ENCODE assay signal across 20 mouse cellular contexts in the genomic region with DNA sequence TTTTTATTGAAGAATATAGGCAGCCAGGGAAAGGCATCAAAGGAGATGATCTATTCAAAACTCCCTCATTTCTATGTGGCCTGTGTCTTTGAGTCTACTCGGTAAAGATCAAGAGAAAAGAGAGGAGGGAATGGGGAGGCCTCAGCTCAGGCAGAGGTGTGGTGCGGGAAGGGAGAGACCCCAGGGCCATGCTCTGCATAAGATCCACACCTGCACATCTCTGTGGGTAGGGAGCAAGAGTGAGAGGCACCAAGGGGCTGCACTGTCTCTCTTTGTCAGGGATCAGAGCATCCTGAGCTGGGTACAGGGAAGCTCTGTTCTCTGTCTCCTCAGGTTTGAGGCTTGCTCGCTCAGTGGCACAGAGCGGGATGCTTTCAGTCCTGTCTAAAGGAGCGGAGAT. TPM values are rescaled to one million over a fixed set of nuclear protein-coding genes. Genes with fewer than 3 reads are reported as not detected.
"Had no signal": no experiment of that assay in that cellular context is flagged by ENCODE, and none has a peak within 500 bp of the region (broad histone marks: within the 10 kb centered on the region; RNA-seq: fewer than 3 reads in every experiment).

No protein-coding gene starts in this region.

- H3K9ac ChIP-seq: liver, embryonic 14.5 days; lung, embryonic 14.5 days; neural tube, embryonic 12.5 days; stomach, embryonic 15.5 days had no signal

- H3K36me3 ChIP-seq: midbrain, embryonic 10.5 days; neural tube, embryonic 12.5 days; stomach, embryonic 15.5 days had no signal

- H3K4me3 ChIP-seq: midbrain, embryonic 10.5 days; myocyte; neural tube, embryonic 12.5 days; stomach, embryonic 15.5 days had no signal

- H3K9me3 ChIP-seq: midbrain, embryonic 10.5 days; neural tube, embryonic 12.5 days; stomach, embryonic 15.5 days had no signal

- H3K27ac ChIP-seq: liver, embryonic 14.5 days; midbrain, embryonic 10.5 days; neural tube, embryonic 12.5 days; stomach, embryonic 15.5 days; stomach, postnatal 0 days had no signal

- H3K4me2 ChIP-seq: lung, embryonic 14.5 days; neural tube, embryonic 12.5 days; stomach, embryonic 15.5 days had no signal

- H3K27me3 ChIP-seq: neural tube, embryonic 12.5 days; stomach, embryonic 15.5 days had no signal

- H3K4me1 ChIP-seq: neural tube, embryonic 12.5 days; stomach, embryonic 15.5 days had no signal

- DNase-seq: lung, adult 18-20 months; lung, embryonic 14.5 days; lung, postnatal 10 days; lung, postnatal 4 days; midbrain, embryonic 14.5 days; right cerebral cortex, postnatal 14 days; thymus, adult 2 months; thymus, postnatal 25 days; thymus, postnatal 4 days had no signal

RNA-seq across cellular contexts. Expression of gene 4930583I09Rik, which starts 8.4 kb away (rescaled TPM):
- polyA plus RNA-seq: liver, embryonic 14.5 days; liver, embryonic 16.5 days; lung, embryonic 14.5 days; lung, embryonic 16.5 days; midbrain, embryonic 10.5 days; midbrain, embryonic 14.5 days; neural tube, embryonic 12.5 days; neural tube, embryonic 14.5 days; spleen, adult 2 months; stomach, embryonic 15.5 days; stomach, postnatal 0 days; thymus, adult 2 months; urinary bladder, adult 2 months had no signal
